Mouse (Mus musculus) midbrain, embryonic 11.5 days (tissue): Measurements from ENCODE around the gene Abca7. TPM values are rescaled to one million over a fixed set of nuclear protein-coding genes. Genes with fewer than 3 reads are reported as not detected.

Experiments
- ATAC-seq: fragments of 200-750 bp; cut with Nextera tagmentation; 2 replicates; pipeline ENCODE4 v1.8.0; 2017; ENCODE audit warnings: moderate TSS enrichment, moderate library complexity; ENCODE audit not compliant: low FRiP score
- DNase-seq: peaks from one replicate; pipeline ENCODE4 v3.0.0; 2015; ENCODE audit warnings: low spot score; ENCODE audit errors: missing footprints
- H3K27ac ChIP-seq: fragments of 300-500 bp; sonication (generic); 2 replicates; pipeline ENCODE4 v1.5.1; 2014; ENCODE audit warnings: low read depth, low read length
- H3K27me3 ChIP-seq: fragments of 300-500 bp; sonication (generic); 2 replicates; pipeline ENCODE4 v1.6.1; 2014; ENCODE audit warnings: mild to moderate bottlenecking, low read length, moderate library complexity, mixed read lengths; ENCODE audit not compliant: control insufficient read depth, insufficient read depth
- H3K36me3 ChIP-seq: fragments of 300-500 bp; sonication (generic); 2 replicates; pipeline ENCODE4 v1.6.1; 2014; ENCODE audit warnings: mild to moderate bottlenecking, low read length, moderate library complexity, mixed read lengths; ENCODE audit not compliant: control insufficient read depth, insufficient read depth
- H3K4me1 ChIP-seq: fragments of 300-500 bp; sonication (generic); 2 replicates; pipeline ENCODE4 v1.6.1; 2014; ENCODE audit warnings: low read length; ENCODE audit not compliant: control insufficient read depth, insufficient read depth
- H3K4me2 ChIP-seq: fragments of 300-500 bp; sonication (generic); 2 replicates; pipeline ENCODE4 v1.6.1; 2014; ENCODE audit warnings: mild to moderate bottlenecking, moderate library complexity
- H3K4me3 ChIP-seq: fragments of 300-500 bp; sonication (generic); 2 replicates; pipeline ENCODE4 v1.5.1; 2014; ENCODE audit warnings: low read depth, low read length
- H3K9ac ChIP-seq: fragments of 300-500 bp; sonication (generic); 2 replicates; pipeline ENCODE4 v1.6.1; 2014; ENCODE audit warnings: low read length
- H3K9me3 ChIP-seq: fragments of 300-500 bp; sonication (generic); 2 replicates; pipeline ENCODE4 v1.6.1; 2016; ENCODE audit warnings: low read length; ENCODE audit not compliant: control insufficient read depth
- WGBS: fragments of 180-500 bp; shearing (Covaris S2); extraction: QIAGEN DNeasy Blood & Tissue Kit; methylation state at CpG from one replicate; pipeline ENCODE4 v1.1.7; 2014; 5-methylcytosine and 5-hydroxymethylcytosine counted together
- polyA plus RNA-seq: library from polyadenylated mRNA; unstranded; fragments of >200 nt; fragmentation: Nextera tagmentation; extraction: Ambion mirVana; gene quantifications from 2 replicates; pipeline ENCODE4 v1.2.1, GENCODE M21; 2014

Gene Abca7
- polyA plus RNA-seq, 1 experiment from 2014 or later = 2.9 TPM

GRCm38 (mm10) chr10:79986963-79987362 is 9.3 kb upstream of the Abca7 start:
- Histone ChIP-seq H3K9me3 (peaks cover 5% of the 10 kb centered on the region; the same call in 1 of the 2 replicates), H3K27ac (no peak overlapping the region), H3K4me3 (no peak overlapping the region; the same call in 1 of the 2 replicates), H3K27me3 (peaks cover 38% of the 10 kb centered on the region), H3K9ac (no peak overlapping the region), H3K4me2 (no peak overlapping the region), H3K4me1 (peaks cover 33% of the 10 kb centered on the region), H3K36me3 (no peaks in the 10 kb centered on the region)
- DNase-seq (peak; percentile 99), ATAC-seq (no peak)
- 4% methylated on average over 11 of the region's 11 CpGs for WGBS

- H3K4me1 ChIP-seq = peaks cover 26% of the 10 kb centered on the region
- peaks cover 38% of the 10 kb centered on the region for H3K27me3 ChIP-seq
Measured at GRCm38 (mm10) chr10:79987771-79988505, 8.4 kb upstream of the Abca7 start.

DNA sequence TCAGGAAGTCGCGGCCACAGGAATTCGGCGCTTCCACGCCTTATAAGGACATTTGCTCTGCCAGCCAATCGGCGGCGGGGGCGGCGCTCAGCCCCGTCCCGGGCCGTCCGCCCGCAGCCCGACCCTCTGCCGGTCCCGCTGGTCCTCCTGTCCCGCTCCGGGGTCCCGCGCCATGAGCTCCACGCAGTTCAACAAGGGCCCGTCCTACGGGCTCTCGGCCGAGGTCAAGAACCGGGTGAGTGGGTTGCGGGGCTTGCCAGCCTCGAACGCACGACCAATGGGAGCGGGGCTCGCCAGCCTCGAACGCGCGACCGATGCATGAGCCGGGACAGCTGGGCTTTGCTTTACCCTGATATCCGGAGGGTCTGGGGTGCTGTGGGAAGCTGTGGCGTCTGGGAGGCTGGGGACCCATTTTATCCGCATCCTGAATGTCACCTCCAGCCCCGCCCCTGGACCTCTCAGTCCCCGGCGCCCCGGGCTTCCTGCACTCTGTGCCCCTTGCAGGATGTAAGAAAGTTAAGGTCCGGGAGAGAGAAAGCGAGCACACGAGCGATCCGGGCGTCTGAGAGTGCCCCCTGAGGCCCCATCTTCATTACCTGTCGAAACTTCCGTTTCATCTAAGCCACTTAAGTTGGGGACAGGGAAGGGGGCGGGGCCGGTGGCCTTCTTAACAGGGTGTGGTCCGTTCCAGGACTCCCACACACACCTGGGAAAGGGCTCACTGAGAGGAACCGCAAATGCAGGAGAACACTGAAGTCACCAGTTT is 7.6 kb upstream of the Abca7 start, which contains the start of gene Cnn2:
Cnn2 (plus strand) TSS at position 79 of the 766 bp plus-strand sequence.
- DNase-seq (peak; percentile 95), ATAC-seq (no peak)
- no peak within 1 kb of the TSS; the same call in 1 of the 2 replicates for H3K27ac ChIP-seq
- H3K4me2 ChIP-seq = peak within 1 kb of the TSS; percentile 46
- 2% methylated on average over 58 of the region's 59 CpGs for WGBS
- H3K27me3 ChIP-seq = peaks cover 38% of the 10 kb centered on the region
- peak within 1 kb of the TSS; percentile 34 for H3K4me3 ChIP-seq
- peak within 1 kb of the TSS; percentile 31 for H3K9ac ChIP-seq
- H3K9me3 ChIP-seq = peaks cover 5% of the 10 kb centered on the region; the same call in 1 of the 2 replicates
- H3K4me1 ChIP-seq = peaks cover 18% of the 10 kb centered on the region
- H3K36me3 ChIP-seq = no peaks in the 10 kb centered on the region

More at GRCm38 (mm10) chr10:79987771-79988505, 8.4 kb upstream of the Abca7 start:
- peaks cover 5% of the 10 kb centered on the region; the same call in 1 of the 2 replicates for H3K9me3 ChIP-seq
- H3K36me3 ChIP-seq = no peaks in the 10 kb centered on the region
- ATAC-seq = no peak
- peak overlapping the region; percentile 46 for H3K4me2 ChIP-seq
- 13% methylated on average over 27 of the region's 27 CpGs for WGBS
- H3K4me3 ChIP-seq = peak overlapping the region; percentile 34
- DNase-seq = peak; percentile 91
- no peak overlapping the region; the same call in 1 of the 2 replicates for H3K27ac ChIP-seq
- peak overlapping the region; percentile 31 for H3K9ac ChIP-seq

GRCm38 (mm10) chr10:79989272-79989786 is 7.0 kb upstream of the Abca7 start:
- 36% methylated on average over 8 of the region's 8 CpGs for WGBS
- Histone ChIP-seq H3K27me3 (peaks cover 38% of the 10 kb centered on the region), H3K4me3 (peak overlapping the region; percentile 34), H3K9ac (no peak overlapping the region), H3K27ac (no peak overlapping the region), H3K36me3 (no peaks in the 10 kb centered on the region), H3K4me1 (peaks cover 18% of the 10 kb centered on the region), H3K4me2 (peak overlapping the region; percentile 17; the same call in 1 of the 2 replicates), H3K9me3 (peaks cover 5% of the 10 kb centered on the region; the same call in 1 of the 2 replicates)
- peak; percentile 88 for DNase-seq
- ATAC-seq = no peak

DNA sequence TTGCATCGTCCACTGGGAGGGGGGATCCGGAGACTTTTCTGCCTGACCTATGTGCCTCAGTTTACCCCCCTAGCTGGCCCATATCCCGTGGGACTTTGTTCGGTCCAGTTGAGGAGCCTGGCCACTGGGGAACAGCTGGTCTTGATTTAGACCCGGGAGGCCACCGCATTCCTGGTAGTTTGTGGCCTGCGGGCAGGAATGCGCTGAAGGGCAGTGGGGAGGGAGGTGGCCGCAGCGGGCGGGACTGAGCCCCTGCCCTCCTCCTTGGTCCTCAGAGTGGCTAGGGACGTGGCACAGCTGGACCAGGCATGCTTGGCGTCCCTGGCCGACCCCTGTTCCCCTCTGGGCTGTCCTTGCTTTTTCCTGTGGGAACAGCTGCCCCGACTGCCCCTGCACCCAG is 6.4 kb upstream of the Abca7 start:
- H3K36me3 ChIP-seq = no peaks in the 10 kb centered on the region
- no peak for ATAC-seq
- H3K27ac ChIP-seq = no peak overlapping the region
- peak overlapping the region; percentile 15; the same call in 1 of the 2 replicates for H3K4me2 ChIP-seq
- H3K9ac ChIP-seq = no peak overlapping the region
- 7% methylated on average over 15 of the region's 15 CpGs for WGBS
- peaks cover 5% of the 10 kb centered on the region; the same call in 1 of the 2 replicates for H3K9me3 ChIP-seq
- H3K27me3 ChIP-seq = peaks cover 38% of the 10 kb centered on the region
- no peak overlapping the region for H3K4me3 ChIP-seq
- peaks cover 18% of the 10 kb centered on the region for H3K4me1 ChIP-seq
- DNase-seq = peak; percentile 90

- Histone ChIP-seq H3K27me3 (peaks cover 38% of the 10 kb centered on the region), H3K27ac (no peak overlapping the region), H3K4me3 (no peak overlapping the region), H3K9me3 (peaks cover 5% of the 10 kb centered on the region; the same call in 1 of the 2 replicates), H3K4me1 (peaks cover 14% of the 10 kb centered on the region), H3K36me3 (no peaks in the 10 kb centered on the region), H3K4me2 (no peak overlapping the region), H3K9ac (no peak overlapping the region)
- 52% methylated on average over 12 of the region's 12 CpGs for WGBS
- ATAC-seq = no peak
- DNase-seq = no peak
Measured at GRCm38 (mm10) chr10:79991099-79991498, 5.2 kb upstream of the Abca7 start.

DNA sequence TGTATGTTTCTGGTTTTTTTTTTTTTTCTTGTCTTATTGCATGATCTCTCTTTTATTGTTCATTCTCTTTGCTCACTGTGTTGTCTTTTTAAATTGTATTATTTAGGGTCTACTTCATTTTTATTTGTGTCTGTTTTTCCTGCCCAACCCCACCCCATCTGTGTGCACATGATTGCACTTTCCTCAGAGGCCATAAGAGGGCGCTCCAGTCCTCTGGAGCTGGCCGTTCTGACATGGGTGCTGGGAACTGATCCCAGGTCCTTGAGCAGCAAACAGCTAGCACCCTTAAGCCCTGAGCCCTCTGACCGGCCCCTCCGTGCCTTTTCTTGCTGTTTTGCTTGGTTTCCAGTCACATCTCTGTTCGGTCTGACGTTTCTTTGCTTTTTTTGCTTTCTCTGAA is 4.7 kb upstream of the Abca7 start:
- no peak for ATAC-seq
- 82% methylated on average over 6 of the region's 6 CpGs for WGBS

GRCm38 (mm10) chr10:79994397-79995115 is 1.7 kb upstream of the Abca7 start:
- 92% methylated on average over 16 of the region's 16 CpGs for WGBS
- ATAC-seq (no peak), DNase-seq (no peak)
- Histone ChIP-seq H3K4me2 (no peak overlapping the region), H3K4me3 (no peak overlapping the region), H3K4me1 (peaks cover 16% of the 10 kb centered on the region), H3K27me3 (peaks cover 12% of the 10 kb centered on the region), H3K9ac (no peak overlapping the region), H3K9me3 (peaks cover 5% of the 10 kb centered on the region; the same call in 1 of the 2 replicates), H3K36me3 (no peaks in the 10 kb centered on the region), H3K27ac (no peak overlapping the region)

More for the DNA sequence above, 4.7 kb upstream of the Abca7 start:
- Histone ChIP-seq H3K4me2 (no peak overlapping the region), H3K27ac (no peak overlapping the region), H3K4me1 (peaks cover 11% of the 10 kb centered on the region), H3K4me3 (no peak overlapping the region), H3K27me3 (peaks cover 36% of the 10 kb centered on the region), H3K9me3 (peaks cover 5% of the 10 kb centered on the region; the same call in 1 of the 2 replicates), H3K36me3 (no peaks in the 10 kb centered on the region), H3K9ac (no peak overlapping the region)
- no peak for DNase-seq
